Mouse (Mus musculus) spleen, adult 12 weeks (tissue): ENCODE measurements around the gene Nudt3.

Experiments
- DNase-seq: peaks from one replicate; pipeline ENCODE4 v3.0.0; 2022; ENCODE audit warnings: low spot score

Gene Nudt3

GRCm38 (mm10) chr17:27596376-27597190 is 26.7 kb downstream of the Nudt3 start:
- no peak for DNase-seq

- no peak for DNase-seq
These were observed 27.5 kb downstream of the Nudt3 start for GRCm38 (mm10) chr17:27595659-27596375.

- no peak for DNase-seq
These were observed 30.8 kb downstream of the Nudt3 start for GRCm38 (mm10) chr17:27592565-27592910.

- DNase-seq = no peak
These were observed 31.3 kb downstream of the Nudt3 start for GRCm38 (mm10) chr17:27591826-27592564.

- no peak for DNase-seq
These were observed 35.1 kb downstream of the Nudt3 start for GRCm38 (mm10) chr17:27588231-27588630.

GRCm38 (mm10) chr17:27587252-27587651 is 36.0 kb downstream of the Nudt3 start:
- no peak for DNase-seq

GRCm38 (mm10) chr17:27586661-27587060 is 36.6 kb downstream of the Nudt3 start:
- no peak for DNase-seq

- no peak for DNase-seq
These were observed 40.0 kb downstream of the Nudt3 start for GRCm38 (mm10) chr17:27583185-27583894.

- DNase-seq = no peak
These were observed 42.8 kb downstream of the Nudt3 start for GRCm38 (mm10) chr17:27580392-27581068.

- DNase-seq = no peak
These were observed 43.5 kb downstream of the Nudt3 start for GRCm38 (mm10) chr17:27579816-27580215.

GRCm38 (mm10) chr17:27578487-27578886 is 44.8 kb downstream of the Nudt3 start:
- DNase-seq = no peak

GRCm38 (mm10) chr17:27577468-27577867 is 45.8 kb downstream of the Nudt3 start:
- DNase-seq = no peak

- no peak for DNase-seq
These were observed 47.2 kb downstream of the Nudt3 start for GRCm38 (mm10) chr17:27576056-27576455.

GRCm38 (mm10) chr17:27575116-27575776 is 48.0 kb downstream of the Nudt3 start:
- no peak for DNase-seq

GRCm38 (mm10) chr17:27574470-27575115 is 48.7 kb downstream of the Nudt3 start:
- DNase-seq = no peak

- DNase-seq = no peak
These were observed 49.4 kb downstream of the Nudt3 start for GRCm38 (mm10) chr17:27573772-27574320.

- no peak for DNase-seq
These were observed 52.0 kb downstream of the Nudt3 start for GRCm38 (mm10) chr17:27571315-27571714.

- DNase-seq = no peak
These were observed 55.1 kb downstream of the Nudt3 start for GRCm38 (mm10) chr17:27568228-27568627.

GRCm38 (mm10) chr17:27565942-27566267 is 57.4 kb downstream of the Nudt3 start:
- no peak for DNase-seq
